Mouse (Mus musculus) layer of hippocampus, adult 2 months (tissue): ENCODE measurements at regions not wholly inside any gene's neighbourhood (a gene's known extent, or its start where the extent isn't known, plus 50 kb on each side); places are given as distances from the start of the nearest gene placed in this dataset.

Experiments used
- DNase-seq, 2 experiments: peaks; one replicate each; pipeline ENCODE4 v3.0.0; 2022; ENCODE audit warnings: low spot score in 2 of 2
- H3K27ac ChIP-seq: fragments of 200-600 bp; 2 replicates; pipeline ENCODE4 v1.8.1; 2022
- H3K4me3 ChIP-seq: fragments of 200-600 bp; 2 replicates; pipeline ENCODE4 v1.8.1; 2022; ENCODE audit warnings: mild to moderate bottlenecking
- CTCF ChIP-seq: fragments of 200-600 bp; conservative IDR thresholded peaks from 2 replicates; pipeline ENCODE4 v1.8.1; 2022; ENCODE audit warnings: antibody characterized with exemption, mild to moderate bottlenecking, moderate library complexity

DNA sequence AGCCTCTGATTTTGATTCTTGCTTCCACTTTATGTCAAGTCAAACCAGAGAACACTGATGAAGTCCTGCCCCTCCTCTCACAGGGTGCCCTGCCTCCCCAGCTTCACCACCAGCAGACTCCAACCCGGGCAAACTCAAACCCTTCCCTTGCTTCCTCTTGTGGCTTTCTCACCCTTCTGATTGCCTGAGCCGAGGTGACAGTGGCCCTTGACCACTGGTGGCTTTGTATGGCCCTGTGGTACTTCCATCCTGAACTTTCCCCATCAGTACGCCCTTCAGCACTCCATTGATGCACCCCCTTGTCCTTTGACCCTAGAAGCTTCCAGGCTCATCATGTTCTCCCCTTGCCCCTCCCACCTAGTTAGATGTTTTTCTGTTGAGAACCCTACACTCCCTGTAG is 287.0 kb downstream of the 3100002H09Rik start:
- DNase-seq: no peak
- no peak for TF ChIP-seq CTCF
- H3K27ac ChIP-seq: no peak overlapping the region
- H3K4me3 ChIP-seq: no peak overlapping the region

GRCm38 (mm10) chr4:124321221-124321620 is 289.4 kb downstream of the 3100002H09Rik start:
- DNase-seq: no peak
- Histone ChIP-seq H3K27ac (no peak overlapping the region), H3K4me3 (no peak overlapping the region)
- TF ChIP-seq CTCF: no peak

- no peak for TF ChIP-seq CTCF
- DNase-seq: no peak
These were observed 293.6 kb downstream of the 3100002H09Rik start for GRCm38 (mm10) chr4:124317042-124317441.

DNA sequence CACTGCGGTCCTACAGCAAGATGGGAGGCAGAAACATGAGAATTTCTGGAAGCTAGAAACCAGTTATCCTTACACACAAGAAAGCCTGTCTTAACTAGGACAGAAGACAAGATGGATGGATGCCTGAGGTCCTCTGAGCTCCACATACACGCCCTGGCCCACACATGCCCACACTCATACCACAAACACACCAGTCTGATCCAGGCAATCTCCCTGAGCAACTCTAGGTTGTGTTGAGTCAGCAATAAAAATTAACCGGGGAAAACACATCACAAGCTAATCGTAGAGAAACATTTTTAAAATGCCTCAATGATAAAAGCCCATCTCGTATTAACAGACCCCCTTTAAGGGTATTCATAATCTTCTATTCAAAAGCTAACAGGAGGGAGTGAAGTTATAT is 298.9 kb downstream of the 3100002H09Rik start:
- no peak for DNase-seq
- no peak overlapping the region for H3K27ac ChIP-seq
- TF ChIP-seq CTCF: no peak

More at GRCm38 (mm10) chr4:124317042-124317441, 293.6 kb downstream of the 3100002H09Rik start:
- Histone ChIP-seq H3K4me3 (no peak overlapping the region), H3K27ac (no peak overlapping the region)

GRCm38 (mm10) chr4:124310594-124310993 is 300.0 kb downstream of the 3100002H09Rik start:
- Histone ChIP-seq H3K27ac (no peak overlapping the region), H3K4me3 (no peak overlapping the region)
- no peak for TF ChIP-seq CTCF
- no peak for DNase-seq

More for the DNA sequence above, 298.9 kb downstream of the 3100002H09Rik start:
- H3K4me3 ChIP-seq: no peak overlapping the region

- Histone ChIP-seq H3K27ac (no peak overlapping the region), H3K4me3 (no peak overlapping the region)
- DNase-seq: peak in 1 of 2 experiments; percentile 13
- TF ChIP-seq CTCF: no peak
These were observed 304.6 kb downstream of the 3100002H09Rik start for GRCm38 (mm10) chr4:124305871-124306555.

GRCm38 (mm10) chr4:124302950-124303349 is 307.7 kb downstream of the 3100002H09Rik start:
- no peak overlapping the region for H3K4me3 ChIP-seq
- DNase-seq: no peak
- no peak overlapping the region for H3K27ac ChIP-seq
- TF ChIP-seq CTCF: no peak

DNA sequence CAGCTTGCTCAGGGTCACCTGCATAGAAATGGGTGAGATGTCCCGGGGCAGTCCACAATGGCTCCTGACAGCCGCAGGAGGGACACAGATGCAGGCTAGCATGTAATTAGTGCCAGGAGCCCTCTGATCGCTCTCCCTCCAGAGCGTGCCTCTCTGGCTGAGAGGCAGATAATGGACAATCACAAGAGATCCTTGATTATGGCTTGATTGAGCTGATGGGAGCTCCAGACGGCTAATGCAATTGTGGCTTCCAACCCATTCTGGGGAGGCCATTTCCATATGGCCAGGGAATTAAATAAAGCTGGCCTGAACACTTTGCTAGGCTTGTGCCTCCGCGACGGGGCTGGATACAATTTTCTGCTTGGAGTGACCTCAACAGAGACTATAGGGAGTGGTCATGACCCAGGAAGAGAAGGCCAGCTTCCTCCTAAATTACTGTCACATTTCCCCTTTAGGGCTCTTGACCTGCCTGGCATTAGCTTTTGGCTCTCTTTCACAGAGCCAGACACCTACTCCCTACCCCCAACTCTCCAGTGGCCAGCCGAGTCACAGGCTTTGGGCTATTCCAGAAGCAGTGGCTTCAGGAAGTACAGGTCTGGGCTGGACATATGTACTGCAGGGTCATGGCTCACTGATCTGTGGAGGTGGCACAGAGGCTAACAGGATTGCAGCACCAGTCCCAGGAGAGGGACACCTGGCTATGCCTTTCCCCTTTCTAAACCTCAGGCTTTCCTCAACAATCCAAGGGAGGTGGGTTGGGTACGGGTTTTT is 311.8 kb downstream of the 3100002H09Rik start:
- no peak overlapping the region for H3K4me3 ChIP-seq
- no peak for TF ChIP-seq CTCF
- no peak for DNase-seq
- H3K27ac ChIP-seq: no peak overlapping the region

GRCm38 (mm10) chr4:124292254-124292653 is 318.3 kb downstream of the 3100002H09Rik start:
- no peak for DNase-seq
- TF ChIP-seq CTCF: no peak
- Histone ChIP-seq H3K27ac (no peak overlapping the region), H3K4me3 (no peak overlapping the region)

- H3K4me3 ChIP-seq: no peak overlapping the region
- H3K27ac ChIP-seq: no peak overlapping the region
- TF ChIP-seq CTCF: no peak
- no peak for DNase-seq
These were observed 318.8 kb downstream of the 3100002H09Rik start for GRCm38 (mm10) chr4:124291767-124292166.

DNA sequence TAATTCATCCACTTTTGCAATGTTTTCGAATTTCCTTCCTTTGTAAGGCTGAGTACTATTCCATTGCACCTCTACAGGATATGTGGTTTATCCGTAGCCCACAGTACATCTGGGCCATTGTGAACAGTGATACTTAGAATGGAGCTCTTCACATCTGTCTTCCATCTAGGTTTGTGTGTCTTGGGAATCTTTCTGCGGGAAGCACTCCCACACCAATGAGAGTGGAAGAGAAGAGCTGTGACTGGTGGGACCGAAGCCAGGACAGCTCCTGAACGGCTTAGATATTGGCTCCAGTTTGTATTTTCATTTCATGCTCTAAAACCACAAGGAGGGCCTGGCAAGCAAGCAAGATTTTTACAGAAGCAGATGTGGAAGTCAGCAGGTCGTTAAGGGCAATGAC is 323.1 kb downstream of the 3100002H09Rik start:
- TF ChIP-seq CTCF: no peak
- Histone ChIP-seq H3K27ac (no peak overlapping the region), H3K4me3 (no peak overlapping the region)
- no peak for DNase-seq

DNA sequence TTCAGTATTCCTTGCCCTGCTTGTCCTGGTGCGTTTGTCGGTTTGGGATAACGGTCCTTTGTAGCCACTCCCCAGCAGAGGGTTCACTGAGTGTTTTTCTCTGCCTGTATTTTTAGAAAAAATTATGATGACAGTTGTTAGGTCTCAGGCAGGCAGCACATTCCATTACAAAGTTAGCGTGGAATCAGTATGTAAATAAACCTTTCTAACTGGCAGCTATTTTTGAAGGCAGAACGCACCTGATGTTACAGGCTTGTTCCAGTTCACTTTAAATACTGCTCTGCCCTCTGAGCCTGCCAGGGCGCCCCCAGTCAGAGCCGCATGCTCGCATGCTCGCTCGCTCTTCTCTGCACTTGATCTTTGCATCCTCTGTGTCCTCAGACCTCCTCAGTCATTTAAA is 331.9 kb downstream of the 3100002H09Rik start:
- Histone ChIP-seq H3K27ac (peak overlapping the region; percentile 9; the same call in 1 of the 2 replicates), H3K4me3 (no peak overlapping the region)
- no peak for TF ChIP-seq CTCF
- DNase-seq: no peak

- no peak for DNase-seq
- Histone ChIP-seq H3K4me3 (peak overlapping the region; percentile 46), H3K27ac (peak overlapping the region; percentile 77)
- no peak for TF ChIP-seq CTCF
These were observed 333.0 kb downstream of the 3100002H09Rik start for GRCm38 (mm10) chr4:124277456-124278181.
